Mouse (Mus musculus): Measurements from ENCODE around the gene Msmb. TPM values are rescaled to one million over a fixed set of nuclear protein-coding genes. Genes with fewer than 3 reads are reported as not detected.

Gene Msmb
- polyA plus RNA-seq, 1 experiment: not detected

DNA sequence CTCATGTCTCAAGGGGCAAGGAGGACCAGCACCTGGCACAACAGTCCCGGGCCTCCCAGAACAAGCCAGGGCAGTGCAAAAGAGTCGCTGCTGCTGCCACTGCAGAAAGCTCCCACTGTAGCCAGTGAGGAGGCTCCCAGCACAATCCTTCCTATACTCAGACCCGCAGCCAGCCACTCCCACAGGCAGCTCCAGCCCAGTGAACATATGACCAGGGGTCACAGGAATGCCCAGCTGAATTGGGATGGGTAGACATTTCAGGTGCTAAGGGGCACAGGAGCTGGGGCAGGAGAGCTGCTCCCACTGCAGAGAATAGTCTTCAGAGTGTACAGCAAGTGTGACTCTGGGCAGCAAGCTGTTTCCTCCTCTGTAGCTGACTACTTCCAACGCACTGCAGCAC is 3.6 kb downstream of the Msmb start:
- Histone ChIP-seq H3K27ac (ENCODE audit: insufficient read depth, low read length) (no peak overlapping the region), H3K4me1 (ENCODE audit: control insufficient read depth, insufficient read depth, low read length) (no peaks in the 10 kb centered on the region), H3K4me3 (ENCODE audit: insufficient read depth, low read length) (no peak overlapping the region)
- TF ChIP-seq POLR2A (IDR thresholded peaks at IDR 0.05; ENCODE audit: low read depth, low read length) (no peak), CTCF (IDR thresholded peaks at IDR 0.05; ENCODE audit: borderline replicate concordance, insufficient read depth, low read length) (no peak)

DNA sequence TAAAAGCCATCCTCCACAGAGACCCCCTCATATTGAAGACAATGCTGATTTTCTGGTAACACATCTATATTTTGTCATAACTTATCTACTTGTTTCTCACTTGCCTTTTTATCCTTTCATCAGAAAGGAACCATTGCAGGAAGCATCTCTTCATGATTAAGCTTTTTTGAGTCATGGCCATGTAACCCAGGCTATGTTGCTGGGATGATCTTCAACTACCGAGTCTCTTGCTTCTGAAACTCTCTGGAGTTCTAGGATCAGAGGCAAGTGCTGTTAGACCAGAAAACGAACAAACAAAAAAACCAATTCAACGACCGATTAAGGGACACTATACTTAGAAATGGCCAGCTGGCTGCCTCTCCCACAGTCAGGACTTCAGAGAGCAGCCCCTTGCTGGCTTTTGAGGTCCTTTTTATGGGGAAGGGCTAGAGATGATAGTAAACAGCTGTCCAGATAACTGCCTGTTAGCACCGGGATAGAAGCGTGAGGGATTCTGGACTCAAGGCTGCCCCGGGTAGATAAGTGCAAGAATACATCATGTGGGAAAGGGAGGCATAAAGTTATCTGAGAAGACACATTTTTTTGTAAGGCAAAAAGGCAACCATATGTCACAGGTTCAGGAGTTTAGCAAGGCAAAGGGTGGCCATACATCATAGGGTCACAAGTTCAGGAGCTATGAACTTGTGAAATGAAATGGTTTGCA is 4.1 kb downstream of the Msmb start:
- TF ChIP-seq POLR2A (IDR thresholded peaks at IDR 0.05; ENCODE audit: low read depth, low read length): no peak
- no peak for TF ChIP-seq CTCF (IDR thresholded peaks at IDR 0.05; ENCODE audit: borderline replicate concordance, insufficient read depth, low read length)
- Histone ChIP-seq H3K4me3 (ENCODE audit: insufficient read depth, low read length) (no peak overlapping the region), H3K27ac (ENCODE audit: insufficient read depth, low read length) (no peak overlapping the region), H3K4me1 (ENCODE audit: control insufficient read depth, insufficient read depth, low read length) (no peaks in the 10 kb centered on the region)

DNA sequence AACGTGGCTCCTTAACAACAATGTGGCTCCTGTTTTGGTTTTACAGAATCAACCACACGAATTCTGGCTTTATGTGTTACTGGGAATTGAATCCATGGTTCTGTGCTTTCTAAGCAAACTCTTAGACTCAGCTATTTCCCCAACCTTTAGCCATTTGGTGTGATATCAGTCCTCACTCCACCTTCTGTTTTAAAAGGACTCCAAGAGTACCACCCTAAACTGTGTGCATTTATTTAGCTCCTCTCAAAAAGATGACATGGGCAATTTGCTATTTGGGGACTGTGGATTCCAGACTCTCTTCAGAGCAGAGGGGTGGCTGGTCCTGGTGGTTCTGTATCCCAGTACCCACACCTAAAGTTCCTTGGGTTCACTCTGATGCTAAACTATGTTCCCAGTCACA is 4.8 kb downstream of the Msmb start:
- no peak for TF ChIP-seq CTCF (IDR thresholded peaks at IDR 0.05; ENCODE audit: borderline replicate concordance, insufficient read depth, low read length)
- TF ChIP-seq POLR2A (IDR thresholded peaks at IDR 0.05; ENCODE audit: low read depth, low read length): no peak
- no peak overlapping the region for H3K27ac ChIP-seq (ENCODE audit: insufficient read depth, low read length)
- H3K4me3 ChIP-seq (ENCODE audit: insufficient read depth, low read length): no peak overlapping the region
- no peaks in the 10 kb centered on the region for H3K4me1 ChIP-seq (ENCODE audit: control insufficient read depth, insufficient read depth, low read length)

DNA sequence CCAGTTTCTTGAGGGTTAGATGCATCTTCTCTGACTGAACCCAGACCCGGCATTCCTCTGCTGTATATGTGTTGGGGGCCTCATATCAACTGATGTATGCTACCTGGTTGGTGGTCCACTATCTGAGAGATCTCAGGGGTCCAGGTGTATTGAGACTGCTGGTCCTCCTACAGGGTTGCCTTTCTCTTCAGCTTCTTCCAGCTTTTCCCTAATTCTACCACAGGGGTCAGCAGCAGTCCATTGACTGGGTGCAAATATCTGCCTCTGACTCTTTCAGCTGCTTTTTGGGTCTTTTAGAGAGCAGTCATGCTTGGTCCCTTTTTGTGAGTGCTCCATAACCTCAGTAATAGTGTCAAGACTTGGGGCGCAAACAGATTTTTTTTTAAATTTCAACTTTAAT is 9.0 kb downstream of the Msmb start:
- TF ChIP-seq POLR2A (IDR thresholded peaks at IDR 0.05; ENCODE audit: low read depth, low read length) (no peak), CTCF (IDR thresholded peaks at IDR 0.05; ENCODE audit: borderline replicate concordance, insufficient read depth, low read length) (no peak)

GRCm38 (mm10) chr14:32152243-32152965 is 10.6 kb downstream of the Msmb start:
- no peak overlapping the region for H3K27ac ChIP-seq (ENCODE audit: insufficient read depth, low read length)
- no peak for TF ChIP-seq CTCF (IDR thresholded peaks at IDR 0.05; ENCODE audit: borderline replicate concordance, insufficient read depth, low read length)
- TF ChIP-seq POLR2A (IDR thresholded peaks at IDR 0.05; ENCODE audit: low read depth, low read length): no peak

More for the DNA sequence above, 9.0 kb downstream of the Msmb start:
- H3K4me1 ChIP-seq (ENCODE audit: control insufficient read depth, insufficient read depth, low read length): no peaks in the 10 kb centered on the region
- H3K4me3 ChIP-seq (ENCODE audit: insufficient read depth, low read length): no peak overlapping the region
- H3K27ac ChIP-seq (ENCODE audit: insufficient read depth, low read length): no peak overlapping the region

DNA sequence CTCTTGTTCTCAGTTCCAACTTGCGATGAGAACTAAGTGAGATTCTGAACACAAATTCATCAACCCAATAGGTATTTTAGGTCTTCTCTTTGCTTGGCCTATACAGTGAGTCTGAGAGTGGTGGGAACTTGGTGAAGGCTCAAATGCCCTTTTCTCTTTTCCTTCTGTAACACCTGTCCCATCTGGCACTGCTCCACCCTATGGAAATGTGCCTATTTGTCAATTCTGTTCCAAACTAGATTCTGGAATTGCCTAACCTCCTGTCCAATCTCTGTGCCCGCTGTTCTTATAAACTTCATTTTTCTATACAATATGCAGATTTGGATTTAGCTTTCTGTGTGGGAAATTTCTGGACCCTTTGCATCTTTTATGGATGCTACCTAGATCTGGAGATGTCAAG is 11.3 kb downstream of the Msmb start:
- no peak overlapping the region for H3K4me3 ChIP-seq (ENCODE audit: insufficient read depth, low read length)
- no peak overlapping the region for H3K27ac ChIP-seq (ENCODE audit: insufficient read depth, low read length)
- no peaks in the 10 kb centered on the region for H3K4me1 ChIP-seq (ENCODE audit: control insufficient read depth, insufficient read depth, low read length)
- TF ChIP-seq CTCF (IDR thresholded peaks at IDR 0.05; ENCODE audit: borderline replicate concordance, insufficient read depth, low read length): no peak
- no peak for TF ChIP-seq POLR2A (IDR thresholded peaks at IDR 0.05; ENCODE audit: low read depth, low read length)

More at GRCm38 (mm10) chr14:32152243-32152965, 10.6 kb downstream of the Msmb start:
- H3K4me1 ChIP-seq (ENCODE audit: control insufficient read depth, insufficient read depth, low read length): no peaks in the 10 kb centered on the region
- no peak overlapping the region for H3K4me3 ChIP-seq (ENCODE audit: insufficient read depth, low read length)

GRCm38 (mm10) chr14:32154758-32155157 is 12.9 kb downstream of the Msmb start:
- TF ChIP-seq CTCF (IDR thresholded peaks at IDR 0.05; ENCODE audit: borderline replicate concordance, insufficient read depth, low read length) (no peak), POLR2A (IDR thresholded peaks at IDR 0.05; ENCODE audit: low read depth, low read length) (no peak)
- H3K4me3 ChIP-seq (ENCODE audit: insufficient read depth, low read length): no peak overlapping the region
- no peak overlapping the region for H3K27ac ChIP-seq (ENCODE audit: insufficient read depth, low read length)
- H3K4me1 ChIP-seq (ENCODE audit: control insufficient read depth, insufficient read depth, low read length): no peaks in the 10 kb centered on the region; the same call in 1 of the 2 replicates

DNA sequence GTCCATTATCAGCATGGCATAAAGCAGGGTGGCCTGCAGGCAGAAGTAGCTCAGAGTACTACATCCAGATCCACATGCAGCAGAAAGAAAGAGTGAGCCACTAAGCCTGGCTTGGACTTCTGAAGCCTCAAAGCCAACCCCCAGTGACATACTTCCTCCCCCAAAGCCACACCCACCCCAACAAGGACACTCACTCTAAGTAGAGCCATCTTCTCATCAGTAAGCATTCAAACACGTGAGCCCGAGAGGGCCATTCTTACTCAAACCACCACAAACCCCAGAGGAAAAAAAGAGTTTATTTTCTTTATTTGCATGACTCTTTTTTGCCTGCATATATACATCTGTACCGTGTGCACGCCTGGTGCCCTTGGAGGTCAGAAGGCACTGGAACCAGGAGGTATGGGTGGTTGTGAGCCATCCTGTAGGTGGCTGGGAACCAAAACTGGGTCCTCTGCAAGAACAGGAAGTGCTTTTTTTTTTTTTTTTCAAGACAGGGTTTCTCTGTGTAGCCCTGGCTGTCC is 17.4 kb downstream of the Msmb start:
- TF ChIP-seq POLR2A (IDR thresholded peaks at IDR 0.05; ENCODE audit: low read depth, low read length) (peak; percentile 50), CTCF (IDR thresholded peaks at IDR 0.05; ENCODE audit: borderline replicate concordance, insufficient read depth, low read length) (no peak)
- Histone ChIP-seq H3K27ac (ENCODE audit: insufficient read depth, low read length) (peak overlapping the region; percentile 57), H3K4me3 (ENCODE audit: insufficient read depth, low read length) (peak overlapping the region; percentile 34), H3K4me1 (ENCODE audit: control insufficient read depth, insufficient read depth, low read length) (peaks cover 3% of the 10 kb centered on the region)

GRCm38 (mm10) chr14:32159690-32160246 is 17.9 kb downstream of the Msmb start, which contains the start of gene Ncoa4:
Gene Ncoa4 (plus strand): TSS chr14:32159865.
- peak within 1 kb of the TSS; percentile 74 for H3K27ac ChIP-seq (ENCODE audit: insufficient read depth, low read length)
- H3K4me3 ChIP-seq (ENCODE audit: insufficient read depth, low read length): peak within 1 kb of the TSS; percentile 89
- peaks cover 3% of the 10 kb centered on the region for H3K4me1 ChIP-seq (ENCODE audit: control insufficient read depth, insufficient read depth, low read length)
- no peak for TF ChIP-seq CTCF (IDR thresholded peaks at IDR 0.05; ENCODE audit: borderline replicate concordance, insufficient read depth, low read length)
- TF ChIP-seq POLR2A (IDR thresholded peaks at IDR 0.05; ENCODE audit: low read depth, low read length): peak; percentile 90; the same call in 1 of the 2 replicates
